Mouse (Mus musculus): Measurements from ENCODE around the gene Ptpn12. TPM values are rescaled to one million over a fixed set of nuclear protein-coding genes. Genes with fewer than 3 reads are reported as not detected.
"Not testable (repeated sequence)": the region's sequence is repeated elsewhere in the genome, so short reads cannot be mapped to it uniquely, and the experiment has no call there.

Gene Ptpn12
- polyA plus RNA-seq, 1 experiment from 2014 or later = 24.5 TPM

DNA sequence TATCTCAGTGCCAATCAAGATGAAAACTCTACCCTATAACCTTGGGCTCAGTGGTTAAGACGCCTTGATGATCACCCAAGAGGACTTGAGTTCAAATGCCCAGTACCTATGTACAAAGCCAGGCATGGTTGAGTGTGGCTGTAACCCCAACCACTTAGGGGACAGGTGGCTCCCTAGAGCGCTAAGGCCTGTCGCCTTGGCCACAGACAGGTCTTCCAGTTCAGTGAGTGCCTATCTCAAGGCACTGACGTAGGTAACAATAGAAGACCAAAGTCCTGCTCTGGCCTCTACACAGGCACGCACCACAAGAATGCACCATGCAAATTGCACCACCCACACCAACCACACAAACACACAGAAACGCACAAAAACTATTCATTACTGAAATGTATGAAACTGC, 108.8 kb downstream of the Ptpn12 start:
- Histone ChIP-seq H3K9ac (no peak overlapping the region), H3K27ac (no peak overlapping the region), H3K36me3 (no peaks in the 10 kb centered on the region), H3K4me3 (no peak overlapping the region), H3K27me3 (no peaks in the 10 kb centered on the region), H3K4me2 (replicated peaks) (no peak overlapping the region), H3K9me3 (no peaks in the 10 kb centered on the region), H3K4me1 (peaks cover 11% of the 10 kb centered on the region)
- ATAC-seq (ENCODE audit: insufficient number of reproducible peaks, insufficient read depth, low FRiP score, low TSS enrichment) = no peak
- 87% methylated on average over 6 of the region's 6 CpGs for WGBS

DNA sequence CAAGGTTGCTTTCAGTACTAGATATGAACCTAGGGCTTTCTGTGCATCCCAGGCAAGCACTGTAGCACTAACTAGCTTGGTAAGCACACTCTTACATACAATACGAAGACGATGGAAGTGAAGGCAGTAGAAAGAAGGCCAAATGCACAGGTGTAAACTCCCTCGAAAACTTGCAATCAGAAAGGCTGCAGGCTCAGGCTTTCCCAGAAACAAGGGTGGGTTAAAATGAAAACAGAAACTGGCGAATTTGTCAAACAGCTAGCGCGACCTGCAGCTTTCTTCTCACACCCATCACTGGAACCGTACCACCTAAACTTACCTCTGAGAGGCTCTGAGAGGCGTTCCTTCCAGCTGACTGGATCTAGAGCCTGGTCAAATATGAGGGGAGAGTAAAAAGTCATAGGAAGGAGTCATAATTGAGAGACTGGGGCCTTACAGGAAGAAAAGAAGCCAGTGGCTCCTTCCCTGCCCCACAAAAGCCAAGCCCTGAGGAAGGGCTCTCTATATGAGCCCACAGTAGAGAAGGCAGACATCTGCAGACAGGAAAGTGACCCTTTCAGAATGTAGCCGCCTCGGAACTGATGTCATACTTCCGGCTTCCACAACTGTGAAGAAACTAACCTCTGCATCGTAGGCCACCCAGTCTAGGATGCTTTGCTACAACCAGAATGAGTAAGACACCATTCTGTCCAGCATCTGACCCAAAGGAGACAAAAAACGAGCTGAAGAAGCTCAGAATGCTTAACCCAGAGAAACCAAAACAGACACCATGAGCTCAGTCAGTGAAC, 110.6 kb downstream of the Ptpn12 start:
- Histone ChIP-seq H3K4me3 (no peak overlapping the region), H3K4me2 (replicated peaks) (no peak overlapping the region), H3K36me3 (no peaks in the 10 kb centered on the region), H3K27ac (0 out of 2 replicates have a peak overlapping the region, but pooled peaks have one; percentile 24), H3K9ac (no peak overlapping the region), H3K4me1 (peaks cover 11% of the 10 kb centered on the region), H3K9me3 (no peaks in the 10 kb centered on the region), H3K27me3 (no peaks in the 10 kb centered on the region)
- 75% methylated on average over 13 of the region's 13 CpGs for WGBS
- no peak for ATAC-seq (ENCODE audit: insufficient number of reproducible peaks, insufficient read depth, low FRiP score, low TSS enrichment)

DNA sequence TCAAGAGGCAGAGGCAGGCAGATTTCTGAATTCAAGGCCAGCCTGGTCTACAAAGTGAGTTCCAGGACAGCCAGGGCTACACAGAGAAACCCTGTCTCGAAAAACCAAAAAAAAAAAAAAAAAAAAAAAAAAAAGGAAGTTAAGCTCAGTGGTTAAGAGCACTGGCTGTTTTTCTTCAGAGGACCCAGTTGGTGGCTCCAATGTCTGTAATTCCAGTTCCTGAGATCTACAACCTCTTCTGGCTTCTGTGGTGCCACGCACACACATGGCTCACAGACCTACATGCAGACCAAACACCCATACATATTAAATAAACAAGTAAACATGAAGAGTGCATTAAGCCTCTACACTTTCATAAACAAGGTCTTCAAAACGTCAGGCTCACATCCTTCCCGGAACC, 111.9 kb downstream of the Ptpn12 start:
- not testable (repeated sequence) for H3K9me3 ChIP-seq; H3K9ac ChIP-seq; H3K27me3 ChIP-seq; ATAC-seq (ENCODE audit: insufficient number of reproducible peaks, insufficient read depth, low FRiP score, low TSS enrichment); H3K27ac ChIP-seq; H3K4me2 ChIP-seq (replicated peaks); H3K4me1 ChIP-seq; H3K4me3 ChIP-seq; H3K36me3 ChIP-seq
- 90% methylated on average over 3 of the region's 4 CpGs for WGBS

DNA sequence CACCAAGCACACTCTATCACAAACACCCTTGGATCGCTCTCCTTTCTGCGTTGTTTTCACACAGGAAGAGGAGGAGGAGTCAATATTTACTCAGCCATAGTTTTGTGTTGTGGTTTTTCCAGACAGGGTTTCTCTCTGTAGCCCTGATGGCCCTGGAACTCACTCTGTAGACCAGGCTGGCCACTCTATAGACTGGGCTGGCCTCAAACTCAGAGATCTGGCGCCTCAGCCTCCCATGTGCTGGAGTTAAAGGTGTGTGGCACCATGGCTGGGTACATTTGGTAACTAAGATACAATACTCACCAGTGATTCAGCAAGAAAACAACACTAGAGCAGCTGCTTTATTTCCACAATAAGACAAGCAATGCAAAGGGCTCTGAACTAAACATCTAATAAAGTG, 113.2 kb downstream of the Ptpn12 start:
- Histone ChIP-seq H3K9me3 (no peaks in the 10 kb centered on the region), H3K36me3 (no peaks in the 10 kb centered on the region), H3K27me3 (no peaks in the 10 kb centered on the region), H3K4me3 (no peak overlapping the region), H3K9ac (no peak overlapping the region), H3K27ac (no peak overlapping the region), H3K4me1 (0 out of 2 replicates have a peak, but pooled peaks cover 12% of the 10 kb centered on the region), H3K4me2 (replicated peaks) (no peak overlapping the region)
- 86% methylated on average over 3 of the region's 3 CpGs for WGBS
- ATAC-seq (ENCODE audit: insufficient number of reproducible peaks, insufficient read depth, low FRiP score, low TSS enrichment) = no peak

DNA sequence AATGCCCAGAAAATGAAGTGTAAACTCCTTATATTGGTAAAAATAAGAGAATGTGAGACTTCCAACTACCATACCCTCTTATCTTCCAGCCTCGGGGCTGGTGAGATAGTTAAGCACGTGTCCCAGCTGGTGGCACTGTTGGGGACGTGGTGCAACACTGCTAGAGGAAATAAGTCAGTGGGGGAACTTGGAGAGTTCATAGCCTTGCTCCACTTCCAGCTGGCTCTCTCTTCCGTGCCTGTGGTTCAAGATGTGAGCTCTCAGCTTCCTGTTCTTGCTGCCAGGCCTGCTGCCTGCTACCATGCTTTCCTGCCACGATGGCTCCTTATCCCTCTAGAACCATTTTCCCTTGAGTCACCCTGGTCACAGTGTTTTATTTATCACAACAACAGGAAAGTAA, 114.5 kb downstream of the Ptpn12 start:
- ATAC-seq (ENCODE audit: insufficient number of reproducible peaks, insufficient read depth, low FRiP score, low TSS enrichment) = no peak
- H3K27ac ChIP-seq = no peak overlapping the region
- no peak overlapping the region for H3K4me2 ChIP-seq (replicated peaks)
- no peak overlapping the region for H3K9ac ChIP-seq
- H3K27me3 ChIP-seq = no peaks in the 10 kb centered on the region
- no peaks in the 10 kb centered on the region for H3K36me3 ChIP-seq
- 49% methylated on average over 5 of the region's 5 CpGs for WGBS
- no peaks in the 10 kb centered on the region for H3K9me3 ChIP-seq
- H3K4me1 ChIP-seq = 0 out of 2 replicates have a peak, but pooled peaks cover 12% of the 10 kb centered on the region
- H3K4me3 ChIP-seq = no peak overlapping the region

DNA sequence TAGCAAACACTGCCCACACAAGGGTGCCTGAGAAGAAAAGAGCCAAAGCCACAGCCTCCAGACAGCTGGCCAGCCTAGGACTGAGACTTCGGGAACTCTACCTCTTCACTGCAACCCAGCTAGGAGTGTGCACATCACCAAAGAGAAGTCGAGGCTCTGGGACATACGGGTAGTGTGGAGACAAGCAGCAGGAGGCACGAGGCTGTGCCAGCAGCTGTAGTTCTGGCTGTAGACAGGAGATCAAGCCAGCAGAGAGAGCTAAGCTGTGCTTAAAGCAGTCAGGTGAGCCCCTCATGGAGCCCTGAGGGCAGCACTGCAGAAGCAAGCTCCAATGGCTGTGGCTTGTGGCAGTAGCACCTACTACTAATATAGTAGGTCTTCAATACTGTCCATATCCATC, 115.0 kb downstream of the Ptpn12 start:
- no peak overlapping the region for H3K27ac ChIP-seq
- no peaks in the 10 kb centered on the region for H3K9me3 ChIP-seq
- no peaks in the 10 kb centered on the region for H3K36me3 ChIP-seq
- 83% methylated on average over 4 of the region's 4 CpGs for WGBS
- H3K4me2 ChIP-seq (replicated peaks) = no peak overlapping the region
- 0 out of 2 replicates have a peak, but pooled peaks cover 12% of the 10 kb centered on the region for H3K4me1 ChIP-seq
- H3K27me3 ChIP-seq = no peaks in the 10 kb centered on the region
- H3K4me3 ChIP-seq = no peak overlapping the region
- H3K9ac ChIP-seq = no peak overlapping the region
- ATAC-seq (ENCODE audit: insufficient number of reproducible peaks, insufficient read depth, low FRiP score, low TSS enrichment) = no peak

DNA sequence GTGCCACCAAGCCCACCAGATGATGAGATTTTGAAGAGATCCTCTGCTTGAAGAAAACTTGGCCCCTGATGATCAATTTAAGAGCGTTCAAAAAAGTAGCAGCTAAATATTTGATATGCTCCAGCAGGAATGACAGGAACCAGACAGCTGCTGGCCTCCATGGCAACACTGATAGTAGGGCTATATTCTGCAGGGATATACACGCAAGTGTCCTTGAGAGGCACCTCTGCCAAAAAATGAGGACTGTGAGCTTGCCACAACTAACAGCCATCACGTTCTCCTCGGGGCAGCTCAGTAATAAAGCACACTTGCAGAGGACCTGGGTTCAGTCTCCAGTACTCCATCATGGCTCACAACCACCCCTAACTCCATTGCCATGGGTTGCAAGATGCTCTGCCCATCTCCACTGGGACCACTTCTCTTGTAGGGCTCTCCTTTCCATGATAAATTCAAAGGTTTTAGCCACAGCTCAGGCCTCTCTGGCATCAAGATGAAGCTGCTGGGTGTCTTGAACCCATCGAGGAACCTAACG, 115.6 kb downstream of the Ptpn12 start:
- no peaks in the 10 kb centered on the region for H3K36me3 ChIP-seq
- H3K9ac ChIP-seq = no peak overlapping the region
- H3K4me1 ChIP-seq = 0 out of 2 replicates have a peak, but pooled peaks cover 8% of the 10 kb centered on the region
- no peak overlapping the region for H3K27ac ChIP-seq
- no peak overlapping the region for H3K4me2 ChIP-seq (replicated peaks)
- H3K4me3 ChIP-seq = no peak overlapping the region
- 92% methylated on average over 6 of the region's 6 CpGs for WGBS
- no peaks in the 10 kb centered on the region for H3K9me3 ChIP-seq
- no peak for ATAC-seq (ENCODE audit: insufficient number of reproducible peaks, insufficient read depth, low FRiP score, low TSS enrichment)
- H3K27me3 ChIP-seq = no peaks in the 10 kb centered on the region

DNA sequence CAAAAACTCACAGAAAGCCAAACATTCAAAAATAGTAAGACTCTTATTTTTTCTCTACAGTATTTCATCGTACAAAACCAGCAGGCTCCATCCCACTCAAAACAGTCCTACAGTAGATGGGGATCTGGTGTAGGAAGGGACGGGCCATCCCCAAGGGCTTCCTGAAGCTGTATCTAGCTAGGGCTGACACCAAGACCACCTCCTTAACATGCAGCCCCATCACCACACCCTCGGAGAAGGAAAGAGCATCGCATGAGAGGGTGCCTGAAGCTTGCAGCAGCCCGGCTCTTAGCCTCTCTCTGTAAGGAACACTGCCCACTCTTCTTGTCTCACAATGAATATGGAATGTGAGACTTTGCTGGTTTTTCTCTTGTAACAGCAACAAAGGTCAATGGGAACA, 117.2 kb downstream of the Ptpn12 start:
- 73% methylated on average over 5 of the region's 5 CpGs for WGBS
- no peak overlapping the region for H3K4me3 ChIP-seq
- no peaks in the 10 kb centered on the region for H3K36me3 ChIP-seq
- ATAC-seq (ENCODE audit: insufficient number of reproducible peaks, insufficient read depth, low FRiP score, low TSS enrichment) = no peak
- H3K4me2 ChIP-seq (replicated peaks) = no peak overlapping the region
- no peaks in the 10 kb centered on the region for H3K27me3 ChIP-seq
- H3K4me1 ChIP-seq = 0 out of 2 replicates have a peak, but pooled peaks cover 6% of the 10 kb centered on the region
- H3K9ac ChIP-seq = no peak overlapping the region
- H3K9me3 ChIP-seq = no peaks in the 10 kb centered on the region
- H3K27ac ChIP-seq = no peak overlapping the region

Other genes starting within 250 kb of the Ptpn12 start
- gene Phtf2, start 173.8 kb downstream of the Ptpn12 start, polyA plus RNA-seq (2016; fragmentation: Nextera tagmentation; extraction: Ambion mirVana) = 19.8 and 23.6 TPM in 2 replicates
- gene Tmem60, start 173.7 kb downstream of the Ptpn12 start, polyA plus RNA-seq (2016; fragmentation: Nextera tagmentation; extraction: Ambion mirVana) = 50.9 and 52.2 TPM in 2 replicates
- gene Rsbn1l, start 99.5 kb downstream of the Ptpn12 start, polyA plus RNA-seq (2016; fragmentation: Nextera tagmentation; extraction: Ambion mirVana) = 5.7 and 6.1 TPM in 2 replicates
- gene Gsap, start 130.3 kb upstream of the Ptpn12 start, polyA plus RNA-seq (2016; fragmentation: Nextera tagmentation; extraction: Ambion mirVana) = 1.8 and 2.0 TPM in 2 replicates

All from embryonic facial prominence, embryonic 12.5 days (tissue).